Mouse (Mus musculus) cerebellum, postnatal 14 days (tissue): Measurements from ENCODE around the gene Armc7.
A peak's percentile ranks its signal among the peaks of the same experiment; 100 is the strongest.
"Not testable (repeated sequence)": the region's sequence is repeated elsewhere in the genome, so short reads cannot be mapped to it uniquely, and the experiment has no call there.

Experiments used
- DNase-seq, 2 experiments: peaks; one replicate each; pipeline ENCODE4 v3.0.0; 2021; ENCODE audit warnings: mixed read lengths in 2 of 2

Armc7 gene

DNA sequence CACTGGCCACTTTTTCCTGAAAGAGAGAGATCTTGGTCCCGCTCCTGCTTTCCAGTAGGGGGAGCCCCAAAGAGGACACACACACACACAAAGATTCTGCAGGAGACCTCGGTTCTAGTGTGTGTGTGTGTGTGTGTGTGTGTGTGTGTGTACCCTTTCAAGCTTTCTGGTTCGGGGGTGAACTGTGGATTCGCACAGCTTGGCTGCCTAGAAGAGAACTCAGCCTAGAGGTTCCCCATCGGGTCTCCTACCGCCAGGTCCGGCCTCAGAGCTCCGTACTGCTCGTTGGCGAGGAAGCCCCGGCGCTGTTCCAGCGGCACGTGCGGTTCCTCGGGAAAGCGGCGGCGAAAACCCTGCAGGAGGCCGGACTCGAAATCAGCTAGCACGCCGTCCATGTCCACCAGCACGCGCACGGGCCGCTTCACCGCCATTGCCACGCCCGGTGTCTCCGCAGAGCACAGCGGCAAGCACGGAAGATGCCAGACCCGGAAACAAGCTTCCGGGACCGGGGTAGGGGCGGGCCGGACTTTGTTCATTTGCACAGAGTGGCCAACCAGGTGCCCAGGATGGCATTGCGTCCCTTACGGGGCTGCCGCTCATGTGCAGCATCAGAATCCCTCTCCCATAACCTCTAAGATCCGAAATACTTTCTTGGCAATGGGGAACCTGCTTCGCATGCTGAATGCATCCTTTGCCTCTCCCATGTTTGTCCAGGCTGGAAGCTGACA is 16.1 kb downstream of the Armc7 start, which contains the start of gene Nt5c:
Nt5c (minus strand) TSS at position 507 of the 728 bp plus-strand sequence.
- peak; percentile 88 to 91 for DNase-seq

DNA sequence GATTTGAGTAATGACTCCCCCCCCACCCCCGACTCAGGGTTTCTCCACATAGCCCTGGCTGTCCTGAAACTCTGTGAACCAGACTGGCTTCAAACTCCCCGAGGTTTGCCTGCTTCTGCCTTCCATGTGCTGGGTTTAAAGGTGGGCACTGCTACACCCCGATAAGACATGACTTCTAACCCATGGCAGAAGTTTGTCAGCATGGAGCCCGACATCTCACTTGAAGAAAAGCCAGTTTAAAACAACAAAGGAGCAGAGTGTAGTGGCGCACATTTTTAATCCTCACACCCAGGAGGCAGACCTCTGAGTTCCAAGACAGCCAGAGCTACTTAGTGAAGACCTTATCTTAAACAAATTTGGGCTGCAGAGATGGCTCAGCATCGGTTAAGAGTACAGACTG is 16.9 kb downstream of the Armc7 start:
- DNase-seq: no peak

DNA sequence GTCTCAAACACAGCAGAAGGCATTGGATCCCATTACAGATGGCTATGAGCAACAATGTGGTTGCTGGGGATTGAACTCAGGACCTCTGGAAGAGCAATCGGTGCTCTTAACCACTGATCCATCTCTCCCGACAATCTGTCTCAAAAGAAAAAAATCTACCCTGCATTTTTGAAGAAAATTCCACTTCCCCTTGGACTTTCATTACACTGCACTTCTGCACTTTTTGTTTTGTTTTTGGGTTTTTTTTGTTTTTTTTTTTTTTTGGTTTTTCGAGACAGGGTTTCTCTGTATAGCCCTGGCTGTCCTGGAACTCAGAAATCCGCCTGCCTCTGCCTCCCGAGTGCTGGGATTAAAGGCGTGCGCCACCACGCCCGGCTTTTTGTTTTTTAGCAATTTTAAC is 21.1 kb downstream of the Armc7 start:
- DNase-seq: not testable (repeated sequence)

DNA sequence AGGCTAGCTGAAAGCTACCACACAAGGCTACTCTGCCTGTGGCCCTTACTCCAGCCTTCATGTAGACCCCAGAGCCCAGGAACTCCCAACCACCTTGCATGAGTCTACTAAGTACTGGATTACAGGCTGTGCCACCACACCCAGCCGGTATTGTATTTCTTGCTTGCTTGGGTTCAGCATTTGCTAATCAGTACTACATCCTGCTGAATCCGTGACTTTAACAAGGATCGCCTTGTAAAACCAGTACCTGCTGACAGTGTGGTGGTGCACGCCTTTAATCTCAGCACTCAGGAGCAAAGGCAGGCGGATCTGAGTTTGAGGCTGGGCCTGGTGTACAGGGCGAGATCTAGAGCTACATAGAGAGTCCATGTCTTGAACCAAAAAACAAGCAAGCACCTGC is 27.2 kb downstream of the Armc7 start:
- no peak for DNase-seq

DNA sequence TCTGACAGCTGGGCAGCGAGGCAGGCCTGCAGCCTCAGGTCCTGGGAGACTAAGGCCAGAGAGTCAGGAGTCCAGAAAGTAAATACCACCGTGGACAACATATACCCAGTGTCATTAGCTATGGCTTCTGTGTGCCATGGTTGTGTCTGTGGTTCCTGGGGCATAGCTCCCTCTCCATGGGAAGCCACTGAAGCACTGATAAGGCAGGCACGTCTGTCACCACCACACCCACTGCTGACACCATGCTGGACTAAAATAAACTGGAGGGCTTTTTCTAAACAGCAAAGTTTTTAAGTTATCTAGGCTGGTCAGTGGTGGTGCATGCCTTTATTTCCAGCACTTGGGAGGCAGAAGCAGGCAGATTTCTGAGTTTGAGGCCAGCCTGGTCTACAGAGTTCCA is 31.1 kb downstream of the Armc7 start:
- no peak for DNase-seq

DNA sequence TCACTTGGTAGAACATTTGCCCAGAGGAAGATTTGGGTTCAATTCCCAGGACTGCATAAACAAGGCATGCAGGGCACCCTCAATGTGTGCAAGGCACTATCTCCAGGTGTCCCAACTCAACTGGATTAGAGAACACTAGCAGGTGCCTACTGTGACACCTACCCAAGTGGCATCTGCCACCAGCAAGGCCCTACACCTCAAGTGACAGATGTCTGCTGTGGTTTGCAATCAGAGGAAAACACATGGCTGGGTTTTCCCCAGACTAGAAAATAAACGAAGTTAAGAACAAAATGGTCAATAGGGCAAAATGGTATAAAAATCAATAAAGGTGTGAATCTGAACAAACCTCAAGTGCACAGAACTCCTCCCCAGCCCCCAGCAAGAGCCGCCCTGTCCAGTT is 32.6 kb downstream of the Armc7 start:
- DNase-seq: no peak

DNA sequence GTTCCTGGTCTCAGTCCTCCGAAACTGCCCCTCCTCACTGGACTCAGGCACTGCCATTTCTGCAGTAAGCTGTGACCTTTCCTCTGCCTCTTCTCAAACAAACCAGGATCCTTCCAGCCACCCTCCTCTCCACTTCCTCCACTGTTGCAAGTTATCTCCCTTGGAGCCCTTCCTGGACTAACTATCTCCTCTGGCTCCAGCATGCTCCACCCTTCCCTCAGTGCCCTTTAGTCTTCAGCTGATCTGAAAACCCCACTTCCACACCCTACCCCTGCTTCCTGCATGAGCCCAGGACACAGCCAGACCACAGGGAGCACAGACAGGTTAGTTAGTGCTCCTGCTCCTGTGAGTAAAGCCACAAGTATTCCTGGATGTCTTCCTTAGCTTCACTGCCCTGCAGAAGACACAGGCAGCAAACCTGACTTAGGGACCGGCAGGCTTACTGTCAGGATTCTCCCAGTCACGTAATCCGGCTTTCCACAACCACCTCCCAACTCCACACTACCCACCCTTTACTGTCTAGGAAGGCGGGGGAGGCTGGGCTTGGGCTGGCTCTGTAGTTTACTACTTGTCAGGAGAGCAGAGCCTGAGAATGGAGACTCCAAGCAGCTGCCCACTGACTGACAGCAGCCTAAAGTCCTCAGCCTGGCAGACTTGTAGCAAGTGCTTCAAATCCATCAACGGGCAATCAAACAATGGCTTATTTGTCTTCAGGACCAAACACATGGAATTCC is 34.5 kb downstream of the Armc7 start:
- DNase-seq: no peak

DNA sequence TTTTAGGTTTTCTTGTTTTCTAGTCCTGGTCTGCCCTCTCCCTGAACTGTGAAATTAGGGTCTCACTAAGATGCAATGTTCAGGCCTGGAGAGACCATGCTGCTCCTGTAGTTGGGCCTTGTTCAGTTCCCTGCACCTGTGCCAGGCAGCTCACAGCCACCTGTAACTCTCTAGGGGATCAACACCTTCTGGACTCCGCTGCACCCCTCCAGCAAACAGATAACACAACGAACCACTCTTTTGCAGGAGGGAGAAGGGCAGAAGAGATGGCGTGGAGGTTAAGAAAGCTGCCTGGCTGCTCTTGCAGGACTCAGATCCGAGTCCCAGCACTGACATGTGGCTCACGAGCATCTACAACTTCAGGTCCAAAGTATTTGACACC is 35.0 kb downstream of the Armc7 start:
- no peak for DNase-seq

DNA sequence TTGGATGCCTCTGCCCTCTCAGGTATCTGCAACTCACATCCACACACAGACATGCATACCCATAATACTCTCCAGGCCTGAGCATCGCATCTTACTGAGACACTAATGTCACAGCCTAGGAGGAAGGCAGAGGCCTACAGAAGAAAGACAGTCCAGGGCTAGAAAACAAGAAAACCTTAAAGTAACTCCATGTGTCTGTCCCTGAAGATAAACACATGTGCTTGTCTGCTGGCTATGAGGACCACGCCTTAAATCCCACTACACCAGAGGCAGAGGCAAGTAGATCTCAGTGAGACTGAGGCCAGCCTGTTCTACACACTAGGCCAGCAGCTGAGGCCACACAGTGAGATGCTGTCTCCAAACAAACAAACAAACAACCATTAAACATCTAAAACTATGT is 35.7 kb downstream of the Armc7 start:
- no peak for DNase-seq

DNA sequence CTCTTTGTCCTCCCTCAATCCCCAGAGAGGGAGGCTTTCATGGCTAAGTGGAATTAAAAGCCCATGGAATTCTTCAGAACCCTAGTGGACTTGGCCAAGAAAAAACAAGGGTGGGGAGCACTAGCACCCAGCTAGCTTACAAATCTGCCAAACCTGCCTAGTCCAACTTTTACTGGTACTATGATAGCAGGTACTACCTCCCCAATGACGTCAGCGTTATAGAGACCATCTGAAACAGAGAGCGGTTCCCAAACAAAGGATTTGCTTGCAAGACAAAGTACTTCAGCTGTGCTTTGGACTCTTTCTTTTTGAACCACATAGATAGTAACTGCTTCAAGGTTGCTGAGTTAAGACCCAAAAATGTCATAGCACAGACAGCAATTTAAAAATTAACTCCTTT is 36.5 kb downstream of the Armc7 start:
- no peak for DNase-seq

DNA sequence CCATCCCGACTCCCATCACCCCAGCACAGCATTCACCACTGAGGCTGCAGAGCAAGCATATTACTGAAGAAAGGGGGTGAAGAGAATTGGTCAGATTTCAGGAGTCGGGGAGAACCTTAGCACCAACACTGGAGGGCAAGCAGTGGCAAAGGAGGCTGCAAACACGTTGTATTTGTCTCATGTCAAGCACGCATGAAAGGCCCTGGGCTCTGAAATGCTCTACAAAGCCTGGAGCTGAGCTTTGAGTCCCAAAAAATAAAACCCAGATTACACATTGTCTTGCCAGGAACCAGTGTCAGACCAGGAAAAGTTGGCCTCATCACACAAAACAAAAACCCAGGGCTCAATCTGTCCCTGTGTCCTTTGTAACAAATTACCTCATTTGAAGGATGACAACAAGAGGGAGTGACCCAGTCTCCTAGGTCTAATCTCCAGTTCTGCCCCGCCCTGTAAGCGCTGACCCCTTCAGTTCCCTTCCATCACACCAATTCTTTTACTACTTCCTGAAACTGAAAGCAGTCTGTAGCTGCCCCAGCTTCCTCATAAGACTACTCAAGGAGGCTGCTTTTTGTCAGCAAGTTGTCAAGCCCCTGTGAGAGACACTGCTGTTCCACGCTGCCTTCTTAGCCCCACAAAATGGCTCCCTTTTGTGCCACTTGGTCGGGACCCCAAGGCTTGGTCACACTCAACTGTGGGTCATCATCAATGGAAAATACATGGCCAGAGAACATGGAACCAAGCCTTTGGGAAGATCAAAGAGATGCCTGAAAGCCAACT is 37.1 kb downstream of the Armc7 start:
- DNase-seq: no peak

DNA sequence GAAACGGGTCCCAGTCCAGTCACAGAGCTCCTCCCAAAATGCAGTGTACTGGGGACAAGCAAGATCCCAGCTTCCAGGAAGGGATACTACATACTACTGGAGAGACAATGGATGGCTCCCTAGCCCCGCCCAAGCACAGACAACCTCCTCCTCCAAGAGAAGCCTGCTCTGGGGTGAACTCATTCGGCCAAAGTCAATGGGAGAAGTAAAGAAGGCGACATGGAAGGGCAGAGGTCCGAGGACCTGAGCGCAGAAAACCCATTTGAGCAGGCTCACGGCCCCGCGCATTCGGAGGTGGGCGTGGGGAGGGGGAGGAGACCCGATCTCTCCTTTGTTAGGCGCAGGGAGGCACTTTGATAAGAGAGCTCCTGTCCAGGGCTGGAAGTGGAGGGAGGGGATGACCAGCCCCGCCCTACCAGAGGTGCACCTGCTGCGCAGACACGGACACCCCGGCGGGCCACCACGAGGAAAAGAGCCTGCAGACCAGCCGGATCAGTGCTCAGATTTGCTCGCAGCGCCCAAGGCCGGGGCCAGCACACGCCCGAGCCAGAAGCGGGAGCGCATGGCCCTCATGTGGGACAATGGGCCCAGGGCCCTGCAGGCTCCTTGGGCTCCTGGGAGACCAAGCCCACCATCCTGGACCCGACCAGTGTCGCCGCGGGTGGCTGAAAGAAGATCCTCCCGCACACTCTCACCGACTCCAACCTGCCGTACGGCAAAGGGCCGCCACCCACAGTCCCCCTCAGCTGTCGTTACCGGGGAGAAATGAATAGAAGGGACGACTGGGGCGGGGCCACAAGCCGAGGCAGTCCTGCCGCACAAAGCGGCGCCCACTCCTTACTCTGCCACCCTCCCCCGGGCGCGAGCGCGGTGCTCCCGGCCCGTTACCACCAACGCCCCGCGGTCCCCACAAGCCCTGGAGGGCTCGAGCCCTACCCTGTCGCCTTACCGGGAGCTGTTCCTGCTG is 38.1 kb downstream of the Armc7 start:
- DNase-seq: peak in 1 of 2 experiments; percentile 68

DNA sequence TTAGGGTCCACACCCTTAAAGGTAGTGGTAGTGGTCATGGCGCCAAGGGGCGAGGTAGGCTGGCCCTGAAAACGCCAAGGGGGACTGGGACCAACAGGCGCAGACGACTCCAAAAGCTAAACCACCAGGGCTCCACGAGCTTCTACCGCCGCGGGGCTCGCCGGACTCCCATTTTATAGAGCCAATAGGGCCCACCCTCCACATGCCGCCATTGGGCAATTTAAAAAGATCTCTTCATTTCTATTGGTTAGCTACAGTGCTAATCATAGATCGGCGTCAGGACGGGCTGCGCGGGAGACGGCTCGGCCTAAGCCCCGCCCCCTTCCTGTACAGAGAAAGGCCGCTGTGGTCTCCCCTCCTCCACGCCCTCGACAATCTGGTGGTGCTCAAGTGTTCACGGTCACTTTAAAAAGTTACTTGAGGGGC is 38.8 kb downstream of the Armc7 start, which contains the start of gene Jpt1:
Jpt1 (minus strand) TSS at position 150 of the 426 bp plus-strand sequence.
- peak; percentile 96 to 98 for DNase-seq

DNA sequence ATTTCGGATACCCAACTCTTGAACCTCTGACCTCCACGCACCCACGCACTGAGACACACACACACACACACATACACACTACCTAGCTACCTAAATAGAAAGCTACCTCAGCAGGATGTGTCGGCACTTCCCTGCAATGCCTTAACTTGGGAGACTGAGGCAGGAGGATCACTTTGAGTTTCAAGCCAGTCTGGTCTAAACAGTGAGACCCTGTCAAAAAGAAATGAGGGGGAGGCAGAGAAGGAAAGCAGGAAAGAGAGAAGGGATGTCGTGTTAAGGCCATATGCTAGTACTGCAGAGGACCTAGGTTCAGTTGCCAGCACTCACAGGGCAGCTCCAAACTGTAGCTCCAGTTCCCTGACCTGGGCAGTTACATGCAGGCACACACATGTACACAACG is 39.6 kb downstream of the Armc7 start:
- DNase-seq: no peak

DNA sequence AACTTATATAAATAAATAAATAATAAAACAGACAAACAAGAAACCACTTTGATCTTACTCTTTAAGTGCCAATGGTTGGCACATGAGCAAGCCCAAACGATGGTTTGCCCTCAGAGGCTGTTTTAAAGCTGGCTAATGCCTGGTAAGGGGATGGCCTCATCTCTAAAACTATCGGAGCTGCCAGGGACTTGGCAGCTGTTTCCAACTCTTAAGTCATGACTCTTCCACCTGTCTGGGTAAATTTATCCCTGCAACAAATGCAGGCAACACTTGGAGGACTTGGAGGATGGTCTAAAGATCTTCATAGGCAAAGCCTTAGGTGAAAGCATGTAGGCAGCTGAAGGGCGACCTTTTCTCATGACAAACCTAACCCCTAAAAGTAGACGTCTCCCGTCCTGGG is 41.5 kb downstream of the Armc7 start:
- DNase-seq: no peak

DNA sequence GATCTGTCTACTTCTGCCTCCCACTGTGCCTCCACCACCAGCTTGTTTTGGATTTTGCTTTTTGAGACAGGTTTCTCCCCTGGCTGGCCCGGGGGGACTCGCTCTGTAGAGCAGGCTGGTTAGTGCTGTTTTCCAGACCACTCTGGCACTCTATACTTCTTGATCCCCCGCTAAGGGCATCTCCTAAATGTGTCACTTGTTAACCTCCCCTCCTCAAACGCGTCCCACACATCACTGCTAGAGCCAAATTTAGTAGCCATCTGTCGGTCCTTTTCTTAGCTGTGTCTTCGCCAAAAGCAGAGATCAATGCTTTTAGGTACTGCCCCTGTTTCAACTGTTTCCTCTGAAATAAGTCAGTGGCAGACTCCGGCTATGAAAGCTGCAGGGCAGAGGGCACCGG is 43.2 kb downstream of the Armc7 start:
- peak in 1 of 2 experiments; percentile 45 for DNase-seq

DNA sequence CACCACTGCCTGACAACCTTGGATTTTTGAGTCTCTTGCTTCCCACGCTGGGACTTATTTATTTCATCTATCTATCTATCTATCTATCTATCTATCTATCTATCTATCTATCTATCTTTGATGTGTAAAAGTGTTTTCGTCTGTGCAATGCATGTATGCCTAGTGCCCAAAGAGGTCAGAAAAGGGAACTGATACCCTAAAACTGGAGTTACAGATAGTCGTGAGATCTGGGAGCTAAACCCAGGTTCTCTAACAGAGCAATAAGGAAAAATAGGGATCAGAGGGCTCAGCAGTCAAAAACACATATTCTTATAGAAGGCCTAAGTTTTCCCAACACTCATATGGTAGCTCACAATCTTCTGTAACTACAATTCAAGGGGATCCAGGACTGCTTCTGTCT is 44.1 kb downstream of the Armc7 start:
- no peak for DNase-seq

DNA sequence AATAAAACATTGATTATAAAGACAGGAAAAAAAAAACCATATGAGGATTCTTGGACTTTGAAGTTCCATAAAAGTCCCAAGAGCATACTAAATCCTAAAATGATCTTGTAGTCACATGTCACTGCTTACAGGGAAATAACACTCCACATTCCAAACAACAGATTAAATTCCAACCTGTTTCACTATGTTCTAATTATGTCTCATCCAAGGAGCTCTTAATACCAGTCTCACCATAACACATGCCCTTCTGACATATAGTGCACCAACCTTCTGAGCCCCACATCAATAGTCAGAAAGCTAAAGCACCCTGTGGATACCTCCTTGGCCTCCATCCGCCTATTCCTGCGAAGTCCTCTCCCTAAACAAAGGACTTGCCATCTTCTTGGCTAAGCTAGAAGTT is 44.8 kb downstream of the Armc7 start:
- DNase-seq: no peak

DNA sequence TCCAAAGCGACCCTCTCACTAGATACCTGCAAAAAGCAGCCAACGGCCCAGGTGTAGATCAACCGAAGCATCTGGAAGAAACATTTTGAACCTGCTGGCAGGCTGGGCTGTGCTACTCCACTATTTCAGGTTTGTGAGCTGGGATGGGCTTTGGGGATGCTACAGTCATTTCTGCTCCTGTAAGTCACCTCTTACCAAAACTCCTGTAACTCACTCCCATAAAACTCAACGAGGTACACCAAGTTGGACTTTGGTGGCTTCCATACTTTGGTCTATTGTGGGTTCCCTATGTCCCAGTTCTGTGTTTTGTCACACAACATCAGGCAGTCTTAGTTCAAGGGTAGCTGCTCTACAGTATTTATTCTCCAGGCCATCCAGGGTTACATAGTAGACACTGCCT is 45.6 kb downstream of the Armc7 start:
- no peak for DNase-seq

DNA sequence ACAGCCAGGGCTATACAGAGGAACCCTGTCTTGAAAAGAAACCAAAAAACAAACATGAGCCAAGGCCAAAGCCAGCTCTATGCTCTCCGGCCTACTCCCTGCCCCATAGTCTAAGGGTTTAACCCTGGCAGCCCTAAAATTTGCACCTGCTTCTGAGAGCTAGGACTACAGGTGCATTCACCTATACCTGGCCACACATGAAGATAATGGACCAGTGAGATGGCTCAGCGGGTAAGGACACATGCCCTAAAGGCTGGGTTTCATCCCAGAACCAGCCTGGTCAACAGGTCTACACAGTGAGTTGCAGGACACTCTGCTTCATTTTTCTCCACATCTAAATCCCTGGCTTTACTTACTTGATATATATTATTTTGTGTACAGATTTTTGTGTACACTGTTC is 46.8 kb downstream of the Armc7 start:
- DNase-seq: no peak

DNA sequence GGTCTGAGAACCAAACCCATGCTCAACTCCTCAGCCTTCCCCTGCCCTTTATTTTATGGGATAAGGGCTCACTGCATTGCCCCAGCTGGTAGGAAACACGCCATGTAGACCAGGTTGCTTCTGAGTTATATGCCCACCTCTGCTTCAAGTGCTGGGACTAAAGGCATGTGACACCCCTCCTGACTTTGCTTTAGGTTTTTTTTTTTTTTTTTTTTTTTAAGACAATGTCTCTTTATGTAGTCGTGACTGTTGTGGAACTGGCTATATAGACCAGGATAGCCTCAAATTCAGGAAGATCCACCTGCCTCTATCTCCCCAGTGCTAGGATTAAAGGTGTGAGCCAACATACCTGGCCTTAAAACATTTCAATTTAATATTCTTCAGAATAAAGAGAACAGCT is 47.2 kb downstream of the Armc7 start:
- DNase-seq: no peak

DNA sequence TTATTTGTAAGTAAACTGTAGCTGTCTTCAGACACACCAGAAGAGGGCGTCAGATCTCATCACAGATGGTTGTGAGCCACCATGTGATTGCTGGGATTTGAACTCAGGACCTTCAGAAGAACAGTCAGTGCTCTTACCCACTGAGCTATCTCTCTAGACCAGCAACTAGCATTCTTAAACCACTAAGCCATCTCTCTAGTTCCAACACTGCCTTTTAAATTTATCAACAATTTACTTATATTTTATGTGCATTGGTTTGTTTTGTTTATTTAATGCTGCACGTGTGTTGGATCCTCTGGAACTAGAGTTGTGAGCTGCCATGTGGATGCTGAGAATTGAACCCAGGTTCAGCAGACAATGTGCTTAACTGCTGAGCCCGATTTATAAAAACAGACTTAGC is 51.0 kb downstream of the Armc7 start:
- DNase-seq: not testable (repeated sequence)
